In genomic region chr11:93097431-93097851, GRCm38 (mm10) we compare ENCODE assay signal across 10 mouse cellular contexts. TPM values are rescaled to one million over a fixed set of nuclear protein-coding genes. Genes with fewer than 3 reads are reported as not detected.
DNase-seq lines count a peak whose midpoint lies in the region; ATAC-seq and TF ChIP-seq lines count a peak whose summit lies in the region.
"Had no signal": no experiment of that assay in that cellular context is flagged by ENCODE, and none has a peak within 500 bp of the region (broad histone marks: within the 10 kb centered on the region; RNA-seq: fewer than 3 reads in every experiment).

No protein-coding gene starts in this region.

- peaks cover 64% of the 10 kb centered on the region for H3K27me3 ChIP-seq in forebrain, embryonic 13.5 days
- peaks cover 43% of the 10 kb centered on the region for H3K27me3 ChIP-seq in lung, postnatal 0 days (replicated peaks; ENCODE audit: insufficient read depth, low read length)

- no peak for ATAC-seq in forebrain, embryonic 13.5 days
- ATAC-seq in lung, postnatal 0 days, result no peak
- ATAC-seq in CD4-positive, CD25-positive, alpha-beta regulatory T cell, adult 4 months, result no peak

- no peaks in the 10 kb centered on the region for H3K9me3 ChIP-seq in forebrain, embryonic 13.5 days (replicated peaks)
- no peaks in the 10 kb centered on the region for H3K9me3 ChIP-seq in lung, postnatal 0 days (ENCODE audit: low read length)

- peak overlapping the region; percentile 55 for H3K4me3 ChIP-seq in forebrain, embryonic 13.5 days
- H3K4me3 ChIP-seq in olfactory bulb, adult 2 months (ENCODE audit: insufficient read depth, low read depth, low read length), result peak overlapping the region; percentile 53
- no peak overlapping the region for H3K4me3 ChIP-seq in lung, postnatal 0 days (ENCODE audit: low read depth, low read length)

- H3K9ac ChIP-seq in forebrain, embryonic 13.5 days, result peak overlapping the region; percentile 37; the same call in 1 of the 2 replicates
- H3K9ac ChIP-seq in lung, postnatal 0 days (replicated peaks; ENCODE audit: low read depth), result no peak overlapping the region

- no peaks in the 10 kb centered on the region for H3K36me3 ChIP-seq in forebrain, embryonic 13.5 days (ENCODE audit: poor library complexity, severe bottlenecking)
- no peaks in the 10 kb centered on the region for H3K36me3 ChIP-seq in lung, postnatal 0 days (ENCODE audit: insufficient read depth, low read length)

- TF ChIP-seq EP300 in lung, postnatal 0 days (IDR thresholded peaks at IDR 0.05), result no peak

- TF ChIP-seq POLR2A in olfactory bulb, adult 2 months (IDR thresholded peaks at IDR 0.05; ENCODE audit: insufficient read depth, low read depth, low read length), result no peak

- peak overlapping the region; percentile 92 for H3K4me2 ChIP-seq in forebrain, embryonic 13.5 days
- H3K4me2 ChIP-seq in lung, postnatal 0 days (replicated peaks; ENCODE audit: low read depth, low read length), result no peak overlapping the region

- H3K27ac ChIP-seq in forebrain, embryonic 13.5 days, result no peak overlapping the region
- H3K27ac ChIP-seq in olfactory bulb, adult 2 months (ENCODE audit: insufficient read depth, low read depth, low read length), result peak overlapping the region; percentile 58
- H3K27ac ChIP-seq in lung, postnatal 0 days (ENCODE audit: low read length), result no peak overlapping the region
- H3K27ac ChIP-seq: macrophage had no signal

- peaks cover 18% of the 10 kb centered on the region for H3K4me1 ChIP-seq in forebrain, embryonic 13.5 days
- H3K4me1 ChIP-seq in olfactory bulb, adult 2 months (ENCODE audit: control insufficient read depth, insufficient read depth, low read length), result peaks cover 8% of the 10 kb centered on the region
- H3K4me1 ChIP-seq in lung, postnatal 0 days (ENCODE audit: insufficient read depth, low read depth, low read length), result no peaks in the 10 kb centered on the region

- TF ChIP-seq CTCF in olfactory bulb, adult 2 months (IDR thresholded peaks at IDR 0.05; ENCODE audit: insufficient read depth, low read depth, low read length), result no peak
- TF ChIP-seq CTCF in lung, postnatal 0 days (IDR thresholded peaks at IDR 0.05), result no peak

- peak; percentile 65 for DNase-seq in cerebellum, adult 9-10 months
- DNase-seq in left cerebral cortex, adult 8-10 months (ENCODE audit: low spot score in 2 of 2), result peak; percentile 45 to 70
- no peak for DNase-seq in kidney, postnatal 25 days
- no peak for DNase-seq in adrenal gland, adult 2 months
- DNase-seq in lung, postnatal 0 days (ENCODE audit: low spot score), result no peak

- WGBS in forebrain, embryonic 13.5 days, result under 1% methylated on average over 14 of the region's 14 CpGs
- WGBS in olfactory bulb, adult 2 months, result under 1% methylated on average over 14 of the region's 14 CpGs
- 9% methylated on average over 14 of the region's 14 CpGs for WGBS in lung, postnatal 0 days

RNA-seq across cellular contexts. Expression of gene Car10, which starts 0.4 kb away (rescaled TPM):
- 4.1 and 6.0 TPM in 2 replicates for polyA plus RNA-seq in forebrain, embryonic 13.5 days (2015; fragmentation: Nextera tagmentation; extraction: Ambion mirVana)
- total RNA-seq in left cerebral cortex, adult 8-10 months (2022), result 100 to 1,000 TPM; 109 to 120 (median 112) TPM
- not detected in 2 replicates for polyA plus RNA-seq in olfactory bulb, adult 2 months (2012; ENCODE audit: insufficient read depth, insufficient read length, low replicate concordance, missing spikeins)
- under 1 TPM in 1 of 2 experiments, not detected in 1; 0.14 TPM for total RNA-seq in adrenal gland, adult 2 months (2021)
- 0.07 TPM in 1 of 2 replicates, not detected in the other for polyA plus RNA-seq in adrenal gland, adult 2 months (2012; rRNA removed)
- polyA plus RNA-seq in lung, postnatal 0 days (2015; fragmentation: Nextera tagmentation; extraction: Ambion mirVana), result not detected in 2 replicates
- not detected for polyA plus RNA-seq in CD4-positive, CD25-positive, alpha-beta regulatory T cell, adult 4 months (2017; shearing (Covaris generic))
- total RNA-seq: MEL had no signal
- polyA plus RNA-seq: macrophage had no signal

Comparison
In these comparisons a context has a peak if more than half of its experiments do, and no peak if none do; other contexts are left out.
1. DNase-seq: peak in cerebellum, adult 9-10 months (single experiment) and left cerebral cortex, adult 8-10 months (2 of 2); none in kidney, postnatal 25 days (0 of 2), adrenal gland, adult 2 months (single experiment) and lung, postnatal 0 days (single experiment).